Mouse (Mus musculus): ENCODE results near the gene Fam221a.

- no peak for TF ChIP-seq POLR2A (IDR thresholded peaks at IDR 0.05; ENCODE audit: low read depth, low read length)
- TF ChIP-seq CTCF (IDR thresholded peaks at IDR 0.05; ENCODE audit: extremely low read depth, insufficient read length, insufficient replicate concordance, low read depth, low read length), result no peak
Observed at GRCm38 (mm10) chr6:49338566-49338965, 29.0 kb upstream of the Fam221a start.
